Mouse (Mus musculus) erythroblast, embryonic 14.5 days (primary cell): ENCODE measurements around the gene Ascc1. TPM values are rescaled to one million over a fixed set of nuclear protein-coding genes. Genes with fewer than 3 reads are reported as not detected.
"Not testable (repeated sequence)": the region's sequence is repeated elsewhere in the genome, so short reads cannot be mapped to it uniquely, and the experiment has no call there.

Experiments
- H3K27me3 ChIP-seq: 2 replicates; pipeline ENCODE4 v1.6.1; 2012; ENCODE audit warnings: inconsistent platforms; ENCODE audit not compliant: control insufficient read depth
- H3K36me3 ChIP-seq: 2 replicates; pipeline ENCODE4 v1.6.1; 2012; ENCODE audit warnings: mild to moderate bottlenecking, inconsistent platforms; ENCODE audit not compliant: control insufficient read depth
- H3K4me1 ChIP-seq: 2 replicates; pipeline ENCODE4 v1.6.1; 2012; ENCODE audit warnings: inconsistent platforms; ENCODE audit not compliant: control insufficient read depth
- H3K4me3 ChIP-seq: replicated peaks from 2 replicates; pipeline ENCODE3; 2012; ENCODE audit warnings: moderate library complexity, mild to moderate bottlenecking, inconsistent platforms
- H3K9me3 ChIP-seq: 2 replicates; pipeline ENCODE4 v1.6.1; 2012; ENCODE audit warnings: low read length, inconsistent platforms, mixed read lengths; ENCODE audit not compliant: control insufficient read depth
- GATA1 ChIP-seq: IDR thresholded peaks from 2 replicates; pipeline ENCODE4 v1.6.1; 2012; ENCODE audit warnings: low read length, inconsistent platforms, mixed read lengths
- TAL1 ChIP-seq: IDR thresholded peaks from 3 replicates; pipeline ENCODE4 v1.6.1; 2012; ENCODE audit warnings: low read length, inconsistent platforms, mixed read lengths
- polyA plus RNA-seq: library from polyadenylated mRNA; stranded (reverse); fragments of >175 nt; gene quantifications from 2 replicates; pipeline ENCODE4 v1.2.3, GENCODE M21; 2012

Ascc1 gene
- polyA plus RNA-seq, 1 experiment, result 7.4 TPM

DNA sequence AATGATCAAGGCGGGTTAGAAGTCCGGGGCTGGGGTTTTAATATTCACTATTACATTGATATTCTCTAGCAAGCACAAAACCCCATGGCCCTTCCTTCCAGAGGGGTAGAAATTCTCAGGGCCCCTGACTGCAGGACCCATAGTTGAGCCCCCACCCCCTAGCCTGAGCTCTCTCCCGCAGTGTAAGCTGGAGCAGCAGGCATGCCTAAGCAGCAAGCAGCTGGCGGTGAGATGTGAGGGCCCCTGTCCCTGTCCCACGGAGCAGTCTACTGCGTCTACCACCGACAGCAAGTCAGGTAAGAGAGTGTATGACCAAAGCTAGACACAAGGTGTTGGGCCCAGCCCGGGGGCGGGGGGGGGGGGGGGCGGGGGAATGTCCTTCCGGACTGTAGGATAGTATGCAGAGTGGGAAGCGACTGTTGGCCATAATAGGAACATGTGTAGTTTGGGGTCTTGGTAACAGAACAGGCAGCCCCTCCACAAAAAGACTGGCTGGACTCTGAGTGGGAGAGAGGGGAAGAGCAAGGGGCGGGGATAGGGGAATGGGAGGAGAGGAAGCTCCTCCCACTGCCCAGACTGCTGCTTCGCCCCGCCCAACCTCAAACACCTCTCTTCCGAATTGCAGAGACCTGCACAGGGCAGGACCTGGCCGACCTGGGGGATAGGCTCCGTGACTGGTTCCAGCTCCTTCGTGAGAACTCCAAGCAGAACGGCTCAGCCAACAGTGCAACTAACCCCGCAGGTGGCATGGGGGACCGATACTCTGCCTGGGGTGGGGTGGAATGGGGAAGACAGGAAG lies 123.1 kb downstream of the Ascc1 start:
- TF ChIP-seq TAL1 (no peak), GATA1 (no peak)
- Histone ChIP-seq H3K9me3 (no peaks in the 10 kb centered on the region), H3K4me3 (no peak overlapping the region), H3K36me3 (no peaks in the 10 kb centered on the region), H3K27me3 (peaks cover 2% of the 10 kb centered on the region; the same call in 1 of the 2 replicates), H3K4me1 (peaks cover 4% of the 10 kb centered on the region)

DNA sequence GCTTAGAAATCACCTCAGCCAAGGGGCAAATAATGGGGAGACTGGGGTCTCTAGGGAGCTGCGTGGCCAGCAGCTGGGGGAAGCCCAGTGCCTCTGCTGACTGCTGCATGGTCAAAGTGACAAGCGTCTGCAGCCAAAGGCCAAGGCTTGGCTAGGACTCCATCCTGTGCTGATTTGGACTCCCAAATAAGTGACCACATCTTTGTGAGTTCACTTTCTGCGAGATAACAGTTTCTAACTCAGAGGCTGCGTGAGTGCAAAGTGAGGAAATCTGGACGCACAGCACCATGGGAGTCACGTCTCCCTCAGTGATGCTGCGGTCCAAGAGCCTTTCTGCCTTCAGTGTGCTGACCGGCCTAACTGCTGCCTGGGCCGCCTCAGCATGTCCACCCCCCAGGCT lies 125.7 kb downstream of the Ascc1 start:
- no peaks in the 10 kb centered on the region for H3K36me3 ChIP-seq
- no peak overlapping the region for H3K4me3 ChIP-seq
- peaks cover 4% of the 10 kb centered on the region; the same call in 1 of the 2 replicates for H3K27me3 ChIP-seq
- TF ChIP-seq TAL1 (no peak), GATA1 (no peak)
- no peaks in the 10 kb centered on the region for H3K9me3 ChIP-seq
- H3K4me1 ChIP-seq, result peaks cover 4% of the 10 kb centered on the region

GRCm38 (mm10) chr10:60130504-60130903 lies 127.9 kb downstream of the Ascc1 start:
- Histone ChIP-seq H3K4me1 (peaks cover 4% of the 10 kb centered on the region), H3K27me3 (peaks cover 9% of the 10 kb centered on the region), H3K9me3 (no peaks in the 10 kb centered on the region), H3K4me3 (no peak overlapping the region), H3K36me3 (no peaks in the 10 kb centered on the region)
- TF ChIP-seq TAL1, result no peak
- no peak for TF ChIP-seq GATA1

GRCm38 (mm10) chr10:60133501-60133900 lies 130.9 kb downstream of the Ascc1 start:
- no peaks in the 10 kb centered on the region for H3K36me3 ChIP-seq
- no peak for TF ChIP-seq TAL1
- no peak for TF ChIP-seq GATA1
- no peaks in the 10 kb centered on the region for H3K9me3 ChIP-seq
- H3K4me3 ChIP-seq, result no peak overlapping the region
- peaks cover 6% of the 10 kb centered on the region for H3K27me3 ChIP-seq
- no peaks in the 10 kb centered on the region for H3K4me1 ChIP-seq

DNA sequence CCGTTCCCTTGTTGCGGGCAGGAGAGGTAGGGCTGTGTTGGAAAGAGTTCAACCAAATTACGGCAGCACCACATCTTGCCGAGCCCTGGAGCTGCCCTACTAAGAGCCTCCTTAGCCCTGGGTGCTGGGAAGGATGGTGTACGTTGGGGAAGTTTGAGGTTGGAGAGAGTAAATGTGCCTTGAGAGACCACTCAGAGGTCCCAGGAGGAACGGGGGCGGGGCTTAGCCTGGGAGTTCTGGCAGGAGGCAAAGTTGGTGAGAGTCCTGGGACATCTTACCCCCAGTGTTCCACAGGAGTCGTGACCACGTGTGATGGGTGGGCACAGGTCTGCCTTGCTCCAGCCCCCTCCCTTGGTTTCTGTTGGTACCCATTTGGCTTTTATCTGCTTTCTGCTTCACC lies 131.6 kb downstream of the Ascc1 start:
- peaks cover 6% of the 10 kb centered on the region for H3K27me3 ChIP-seq
- no peak overlapping the region for H3K4me3 ChIP-seq

DNA sequence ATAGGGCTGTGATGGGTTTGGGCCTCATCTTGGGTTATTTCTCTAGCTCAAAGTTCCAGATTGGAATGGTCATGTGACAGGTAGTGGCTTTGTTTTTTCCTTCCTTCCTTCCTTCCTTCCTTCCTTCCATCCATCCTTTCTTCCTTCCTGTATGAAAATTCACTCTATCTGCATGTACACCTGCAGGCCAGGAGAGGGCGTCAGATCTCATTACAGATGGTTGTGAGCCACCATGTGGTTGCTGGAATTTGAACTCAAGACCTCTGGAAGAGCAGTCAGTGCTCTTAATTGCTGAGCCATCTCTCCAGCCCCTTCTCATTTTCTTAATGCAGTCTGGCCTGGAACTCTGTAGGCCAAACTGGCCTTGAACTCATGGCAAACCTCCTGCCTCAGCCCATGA lies 133.4 kb downstream of the Ascc1 start:
- not testable (repeated sequence) for H3K9me3 ChIP-seq, H3K27me3 ChIP-seq, H3K4me3 ChIP-seq, H3K4me1 ChIP-seq, H3K36me3 ChIP-seq

More for the DNA sequence above, 131.6 kb downstream of the Ascc1 start:
- H3K9me3 ChIP-seq, result no peaks in the 10 kb centered on the region
- no peak for TF ChIP-seq TAL1
- TF ChIP-seq GATA1, result no peak
- H3K36me3 ChIP-seq, result no peaks in the 10 kb centered on the region
- no peaks in the 10 kb centered on the region for H3K4me1 ChIP-seq

DNA sequence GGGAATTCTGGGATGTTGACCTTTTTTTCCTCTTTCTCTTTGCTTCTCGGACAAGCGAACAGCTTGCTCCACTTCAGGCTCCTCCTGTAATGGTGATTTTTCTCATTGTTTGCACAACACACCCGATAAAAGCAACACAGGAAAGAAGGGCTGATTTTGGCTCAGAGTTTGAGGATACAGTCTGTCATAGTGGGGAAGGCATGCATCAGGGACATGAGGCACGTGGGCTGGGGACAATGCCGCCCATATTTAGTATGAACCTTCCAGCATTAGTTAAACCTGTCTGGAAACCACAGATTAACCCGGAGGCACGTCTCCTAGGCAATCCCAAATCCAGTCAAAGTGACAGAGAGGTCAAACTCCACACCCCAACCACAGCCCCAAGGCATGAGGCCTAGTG lies 134.3 kb downstream of the Ascc1 start:
- no peaks in the 10 kb centered on the region for H3K4me1 ChIP-seq
- H3K9me3 ChIP-seq, result 0 out of 2 replicates have a peak, but pooled peaks cover 5% of the 10 kb centered on the region
- no peaks in the 10 kb centered on the region for H3K36me3 ChIP-seq
- H3K4me3 ChIP-seq, result no peak overlapping the region
- peaks cover 6% of the 10 kb centered on the region for H3K27me3 ChIP-seq
- TF ChIP-seq GATA1 (no peak), TAL1 (no peak)

GRCm38 (mm10) chr10:60138680-60139079 lies 136.1 kb downstream of the Ascc1 start:
- Histone ChIP-seq H3K4me3 (no peak overlapping the region), H3K4me1 (no peaks in the 10 kb centered on the region), H3K9me3 (0 out of 2 replicates have a peak, but pooled peaks cover 5% of the 10 kb centered on the region), H3K27me3 (peaks cover 4% of the 10 kb centered on the region; the same call in 1 of the 2 replicates), H3K36me3 (no peaks in the 10 kb centered on the region)
- no peak for TF ChIP-seq GATA1
- TF ChIP-seq TAL1, result no peak

DNA sequence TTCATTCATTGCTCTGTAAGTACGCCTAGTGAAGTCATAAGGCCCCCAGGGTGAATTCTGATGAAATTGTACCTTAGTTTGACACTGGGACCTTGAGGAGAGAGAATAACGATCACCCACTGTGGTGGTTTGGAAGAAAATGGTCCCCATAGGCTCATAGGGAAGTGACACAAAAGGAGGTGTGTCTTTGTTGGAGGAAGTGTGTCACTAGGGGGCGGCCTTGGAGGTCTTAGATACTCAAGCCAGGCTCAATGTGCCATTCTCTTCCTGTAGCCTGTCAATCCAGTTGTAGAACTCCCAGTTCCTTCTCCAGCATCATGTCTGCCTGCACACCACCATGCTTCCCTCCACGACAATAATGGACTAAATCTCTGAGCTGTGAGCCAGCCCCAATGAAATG lies 138.1 kb downstream of the Ascc1 start:
- H3K27me3 ChIP-seq, result no peaks in the 10 kb centered on the region

DNA sequence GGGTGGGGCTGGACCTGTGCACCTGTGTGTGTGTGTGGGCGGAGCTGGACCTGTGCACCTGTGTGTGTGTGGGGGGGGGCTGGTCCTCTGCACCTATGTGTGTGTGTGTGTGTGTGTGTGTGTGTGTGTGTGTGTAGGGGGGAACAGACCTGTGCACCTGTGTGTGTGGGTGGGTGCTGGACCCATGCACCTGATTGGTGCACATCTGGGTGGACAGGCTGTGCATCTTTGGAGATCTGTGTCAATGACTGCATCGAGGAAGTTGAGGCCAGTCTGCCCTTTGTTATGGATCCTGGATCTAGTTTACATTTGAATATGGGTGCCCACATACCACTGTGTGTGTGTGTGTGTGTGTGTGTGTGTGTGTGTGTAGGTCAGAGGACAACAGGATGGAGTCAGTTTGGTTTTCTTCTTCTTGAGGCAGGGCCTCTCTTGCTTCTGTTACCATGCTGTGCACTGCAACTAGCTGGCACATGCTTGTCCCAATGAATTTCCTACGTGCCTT lies 139.1 kb downstream of the Ascc1 start:
- Histone ChIP-seq H3K9me3 (0 out of 2 replicates have a peak, but pooled peaks cover 5% of the 10 kb centered on the region), H3K4me3 (no peak overlapping the region), H3K27me3 (no peaks in the 10 kb centered on the region), H3K36me3 (no peaks in the 10 kb centered on the region), H3K4me1 (no peaks in the 10 kb centered on the region)
- TF ChIP-seq GATA1 (no peak), TAL1 (no peak)

More for the DNA sequence above, 138.1 kb downstream of the Ascc1 start:
- Histone ChIP-seq H3K36me3 (no peaks in the 10 kb centered on the region), H3K4me1 (no peaks in the 10 kb centered on the region), H3K9me3 (0 out of 2 replicates have a peak, but pooled peaks cover 5% of the 10 kb centered on the region), H3K4me3 (no peak overlapping the region)
- TF ChIP-seq GATA1 (no peak), TAL1 (no peak)

- H3K4me3 ChIP-seq, H3K36me3 ChIP-seq, H3K9me3 ChIP-seq, H3K4me1 ChIP-seq, H3K27me3 ChIP-seq: not testable (repeated sequence)
Observed at GRCm38 (mm10) chr10:60147510-60148047, 145.0 kb downstream of the Ascc1 start.
